Mouse (Mus musculus): ENCODE measurements around the gene Gm13694. TPM values are rescaled to one million over a fixed set of nuclear protein-coding genes. Genes with fewer than 3 reads are reported as not detected.
"Not testable (repeated sequence)": the region's sequence is repeated elsewhere in the genome, so short reads cannot be mapped to it uniquely, and the experiment has no call there.

The Gm13694 gene
- polyA plus RNA-seq, 1 experiment = 0.66 TPM

- TF ChIP-seq FLI1 (IDR thresholded peaks at IDR 0.05; ENCODE audit: low read length) = no peak
- no peak for TF ChIP-seq GATA1 (IDR thresholded peaks at IDR 0.05; ENCODE audit: borderline replicate concordance, low read length)
- peaks cover 32% of the 10 kb centered on the region for H3K4me1 ChIP-seq
Measured at GRCm38 (mm10) chr2:84008913-84009312, 30.2 kb downstream of the Gm13694 start.

GRCm38 (mm10) chr2:84009818-84010217, 31.1 kb downstream of the Gm13694 start:
- H3K36me3 ChIP-seq (replicated peaks; ENCODE audit: low read length) = no peaks in the 10 kb centered on the region
- H3K4me1 ChIP-seq = peaks cover 36% of the 10 kb centered on the region
- H3K9me3 ChIP-seq = no peaks in the 10 kb centered on the region
- H3K27me3 ChIP-seq (replicated peaks) = no peaks in the 10 kb centered on the region
- peak overlapping the region; percentile 62 for H3K4me3 ChIP-seq (replicated peaks)
- TF ChIP-seq GATA1 (IDR thresholded peaks at IDR 0.05; ENCODE audit: borderline replicate concordance, low read length) (no peak), FLI1 (IDR thresholded peaks at IDR 0.05; ENCODE audit: low read length) (no peak)

More at GRCm38 (mm10) chr2:84008913-84009312, 30.2 kb downstream of the Gm13694 start:
- Histone ChIP-seq H3K36me3 (replicated peaks; ENCODE audit: low read length) (no peaks in the 10 kb centered on the region), H3K9me3 (no peaks in the 10 kb centered on the region), H3K27me3 (replicated peaks) (no peaks in the 10 kb centered on the region), H3K4me3 (replicated peaks) (no peak overlapping the region)

- H3K4me1 ChIP-seq = peaks cover 39% of the 10 kb centered on the region
Measured at GRCm38 (mm10) chr2:84014572-84014971, 35.8 kb downstream of the Gm13694 start.

GRCm38 (mm10) chr2:84016291-84016690, 37.6 kb downstream of the Gm13694 start:
- not testable (repeated sequence) for H3K36me3 ChIP-seq (replicated peaks; ENCODE audit: low read length); H3K27me3 ChIP-seq (replicated peaks); H3K4me3 ChIP-seq (replicated peaks); H3K9me3 ChIP-seq
- H3K4me1 ChIP-seq = peaks cover 45% of the 10 kb centered on the region

More at GRCm38 (mm10) chr2:84014572-84014971, 35.8 kb downstream of the Gm13694 start:
- Histone ChIP-seq H3K36me3 (replicated peaks; ENCODE audit: low read length) (no peaks in the 10 kb centered on the region), H3K9me3 (no peaks in the 10 kb centered on the region), H3K27me3 (replicated peaks) (no peaks in the 10 kb centered on the region), H3K4me3 (replicated peaks) (no peak overlapping the region)
- TF ChIP-seq FLI1 (IDR thresholded peaks at IDR 0.05; ENCODE audit: low read length) = no peak
- TF ChIP-seq GATA1 (IDR thresholded peaks at IDR 0.05; ENCODE audit: borderline replicate concordance, low read length) = no peak

- Histone ChIP-seq H3K4me3 (replicated peaks) (no peak overlapping the region), H3K27me3 (replicated peaks) (no peaks in the 10 kb centered on the region), H3K4me1 (peaks cover 56% of the 10 kb centered on the region), H3K9me3 (no peaks in the 10 kb centered on the region), H3K36me3 (replicated peaks; ENCODE audit: low read length) (no peaks in the 10 kb centered on the region)
- TF ChIP-seq GATA1 (IDR thresholded peaks at IDR 0.05; ENCODE audit: borderline replicate concordance, low read length) = no peak
- no peak for TF ChIP-seq FLI1 (IDR thresholded peaks at IDR 0.05; ENCODE audit: low read length)
Measured at GRCm38 (mm10) chr2:84018330-84018729, 39.6 kb downstream of the Gm13694 start.

- H3K27me3 ChIP-seq (replicated peaks) = no peaks in the 10 kb centered on the region
- TF ChIP-seq FLI1 (IDR thresholded peaks at IDR 0.05; ENCODE audit: low read length) = no peak
- TF ChIP-seq GATA1 (IDR thresholded peaks at IDR 0.05; ENCODE audit: borderline replicate concordance, low read length) = no peak; the same call in 2 of the 3 replicates
- H3K4me1 ChIP-seq = peaks cover 56% of the 10 kb centered on the region
- H3K36me3 ChIP-seq (replicated peaks; ENCODE audit: low read length) = no peaks in the 10 kb centered on the region
- H3K4me3 ChIP-seq (replicated peaks) = peak overlapping the region; percentile 48
- no peaks in the 10 kb centered on the region for H3K9me3 ChIP-seq
Measured at GRCm38 (mm10) chr2:84019519-84020305, 41.0 kb downstream of the Gm13694 start.

GRCm38 (mm10) chr2:84021930-84022329, 43.2 kb downstream of the Gm13694 start:
- Histone ChIP-seq H3K4me1 (peaks cover 53% of the 10 kb centered on the region), H3K36me3 (replicated peaks; ENCODE audit: low read length) (no peaks in the 10 kb centered on the region), H3K4me3 (replicated peaks) (no peak overlapping the region), H3K9me3 (no peaks in the 10 kb centered on the region), H3K27me3 (replicated peaks) (no peaks in the 10 kb centered on the region)
- no peak for TF ChIP-seq GATA1 (IDR thresholded peaks at IDR 0.05; ENCODE audit: borderline replicate concordance, low read length)
- TF ChIP-seq FLI1 (IDR thresholded peaks at IDR 0.05; ENCODE audit: low read length) = no peak

GRCm38 (mm10) chr2:84022905-84023304, 44.2 kb downstream of the Gm13694 start:
- Histone ChIP-seq H3K9me3 (no peaks in the 10 kb centered on the region), H3K27me3 (replicated peaks) (no peaks in the 10 kb centered on the region), H3K4me1 (peaks cover 51% of the 10 kb centered on the region), H3K36me3 (replicated peaks; ENCODE audit: low read length) (no peaks in the 10 kb centered on the region), H3K4me3 (replicated peaks) (no peak overlapping the region)
- no peak for TF ChIP-seq GATA1 (IDR thresholded peaks at IDR 0.05; ENCODE audit: borderline replicate concordance, low read length)
- no peak for TF ChIP-seq FLI1 (IDR thresholded peaks at IDR 0.05; ENCODE audit: low read length)

- no peak overlapping the region for H3K4me3 ChIP-seq (replicated peaks)
- TF ChIP-seq FLI1 (IDR thresholded peaks at IDR 0.05; ENCODE audit: low read length) (no peak), GATA1 (IDR thresholded peaks at IDR 0.05; ENCODE audit: borderline replicate concordance, low read length) (no peak)
- no peaks in the 10 kb centered on the region for H3K27me3 ChIP-seq (replicated peaks)
- H3K4me1 ChIP-seq = peaks cover 47% of the 10 kb centered on the region
- H3K9me3 ChIP-seq = no peaks in the 10 kb centered on the region
- no peaks in the 10 kb centered on the region for H3K36me3 ChIP-seq (replicated peaks; ENCODE audit: low read length)
Measured at GRCm38 (mm10) chr2:84023319-84023718, 44.6 kb downstream of the Gm13694 start.

- TF ChIP-seq FLI1 (IDR thresholded peaks at IDR 0.05; ENCODE audit: low read length) (no peak), GATA1 (IDR thresholded peaks at IDR 0.05; ENCODE audit: borderline replicate concordance, low read length) (no peak)
- Histone ChIP-seq H3K4me3 (replicated peaks) (no peak overlapping the region), H3K9me3 (no peaks in the 10 kb centered on the region), H3K36me3 (replicated peaks; ENCODE audit: low read length) (no peaks in the 10 kb centered on the region), H3K27me3 (replicated peaks) (no peaks in the 10 kb centered on the region), H3K4me1 (peaks cover 30% of the 10 kb centered on the region)
Measured at GRCm38 (mm10) chr2:84025217-84025616, 46.5 kb downstream of the Gm13694 start.

Other genes starting within 250 kb of the Gm13694 start
- not detected in 2 replicates for gene Fam171b, start 166.3 kb upstream of the Gm13694 start, polyA plus RNA-seq (2012; ENCODE audit: insufficient read depth, low replicate concordance)
- gene Zswim2, start 37.7 kb upstream of the Gm13694 start, polyA plus RNA-seq (2012; ENCODE audit: insufficient read depth, low replicate concordance) = not detected in 2 replicates
- gene Gm13698, start 23.2 kb upstream of the Gm13694 start, polyA plus RNA-seq (2012; ENCODE audit: insufficient read depth, low replicate concordance) = 0.66 TPM in 1 of 2 replicates, not detected in the other
- gene Gm13693, start 17.4 kb upstream of the Gm13694 start, polyA plus RNA-seq (2012; ENCODE audit: insufficient read depth, low replicate concordance) = 0.66 TPM in 1 of 2 replicates, not detected in the other
- not detected in 2 replicates for gene Gm13695, start 11.6 kb upstream of the Gm13694 start, polyA plus RNA-seq (2012; ENCODE audit: insufficient read depth, low replicate concordance)
- gene Gm13696, start 5.8 kb upstream of the Gm13694 start, polyA plus RNA-seq (2012; ENCODE audit: insufficient read depth, low replicate concordance) = 0.66 TPM in 1 of 2 replicates, not detected in the other
- gene Gm13697, start 5.8 kb downstream of the Gm13694 start, polyA plus RNA-seq (2012; ENCODE audit: insufficient read depth, low replicate concordance) = 0.66 TPM in 1 of 2 replicates, not detected in the other
- 0.66 TPM in 1 of 2 replicates, not detected in the other for gene Gm13691, start 11.6 kb downstream of the Gm13694 start, polyA plus RNA-seq (2012; ENCODE audit: insufficient read depth, low replicate concordance)